Mouse (Mus musculus): ENCODE measurements around the gene 4930444G20Rik. TPM values are rescaled to one million over a fixed set of nuclear protein-coding genes. Genes with fewer than 3 reads are reported as not detected.

The 4930444G20Rik gene
- polyA plus RNA-seq, 1 experiment from 2014 or later, result not detected

GRCm38 (mm10) chr10:22017469-22018159 lies 50.3 kb downstream of the 4930444G20Rik start:
- ATAC-seq (ENCODE audit: low FRiP score, low read depth), result peak; percentile 62; the same call in 1 of the 2 replicates
- no peak overlapping the region for H3K9ac ChIP-seq (replicated peaks)
- H3K4me3 ChIP-seq, result no peak overlapping the region
- no peaks in the 10 kb centered on the region for H3K27me3 ChIP-seq
- peaks cover 4% of the 10 kb centered on the region; the same call in 1 of the 2 replicates for H3K4me1 ChIP-seq
- H3K36me3 ChIP-seq, result no peaks in the 10 kb centered on the region
- H3K4me2 ChIP-seq (replicated peaks), result no peak overlapping the region
- no peaks in the 10 kb centered on the region for H3K9me3 ChIP-seq
- 0 out of 2 replicates have a peak overlapping the region, but pooled peaks have one; percentile 15 for H3K27ac ChIP-seq (replicated peaks)
- WGBS, result 29% methylated on average over 16 of the region's 16 CpGs

Other genes starting within 250 kb of the 4930444G20Rik start
- gene Sgk1, start 185.9 kb downstream of the 4930444G20Rik start, polyA plus RNA-seq (2016; fragmentation: Nextera tagmentation; extraction: Ambion mirVana), result 25.4 and 28.2 TPM in 2 replicates
- 18.2 and 24.7 TPM in 2 replicates for gene E030030I06Rik, start 81.2 kb upstream of the 4930444G20Rik start, polyA plus RNA-seq (2016; fragmentation: Nextera tagmentation; extraction: Ambion mirVana)
- gene Raet1e, start 90.5 kb upstream of the 4930444G20Rik start, polyA plus RNA-seq (2016; fragmentation: Nextera tagmentation; extraction: Ambion mirVana), result 8.5 and 10.3 TPM in 2 replicates
- 1.7 and 1.9 TPM in 2 replicates for gene H60b, start 90.5 kb upstream of the 4930444G20Rik start, polyA plus RNA-seq (2016; fragmentation: Nextera tagmentation; extraction: Ambion mirVana)

Measured in midbrain, embryonic 12.5 days (tissue).